Comparison of ENCODE assay signal across 8 mouse cellular contexts in the genomic region with DNA sequence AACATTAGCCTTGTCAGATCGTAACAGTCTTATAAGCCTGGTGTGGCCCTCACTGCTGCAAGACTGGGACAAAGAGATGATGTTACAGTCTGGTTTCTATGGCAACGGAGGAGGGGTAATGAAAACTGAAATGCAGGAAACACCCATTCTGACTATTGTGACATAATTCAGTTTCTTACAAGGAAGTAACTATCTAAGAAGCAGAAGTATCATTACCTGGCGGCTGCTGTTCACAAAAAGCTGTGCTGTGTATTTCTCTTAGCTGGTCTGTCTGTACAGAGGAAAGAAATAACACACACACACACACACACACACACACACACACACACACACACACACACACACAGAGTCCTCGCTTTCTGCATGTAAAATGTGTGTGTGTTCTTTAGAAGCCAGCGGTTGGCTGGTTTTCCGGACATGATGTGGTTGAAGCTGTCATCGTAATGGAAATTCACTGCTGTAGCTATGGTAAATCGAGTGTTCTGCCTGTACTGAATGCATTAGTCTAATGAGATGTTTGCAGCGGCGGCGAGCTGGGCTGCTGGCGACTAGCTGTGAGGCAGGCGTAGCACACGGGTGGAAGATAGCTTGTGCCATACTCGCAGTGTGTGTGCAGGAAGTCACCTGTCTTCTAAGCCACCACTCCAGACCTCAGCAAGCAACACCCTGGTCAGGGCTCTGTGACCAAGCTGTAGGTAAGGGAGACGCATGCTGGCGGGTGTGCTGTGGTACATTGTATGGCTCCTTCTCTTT. TPM values are rescaled to one million over a fixed set of nuclear protein-coding genes. Genes with fewer than 3 reads are reported as not detected.
DNase-seq lines count a peak whose midpoint lies in the region; ATAC-seq lines count a peak whose summit lies in the region.

A gene (plus strand): TSS at position 212 of the 753 bp plus-strand sequence.

- no peaks in the 10 kb centered on the region; the same call in 1 of the 2 replicates for H3K27me3 ChIP-seq in heart, embryonic 11.5 days (ENCODE audit: control insufficient read depth, insufficient read depth, low read length)
- H3K27me3 ChIP-seq in heart, embryonic 15.5 days: no peaks in the 10 kb centered on the region
- H3K27me3 ChIP-seq in megakaryocyte, embryonic 14.5 days (replicated peaks): peaks cover 4% of the 10 kb centered on the region

- H3K9ac ChIP-seq in heart, embryonic 11.5 days (ENCODE audit: low read depth, low read length): no peak within 1 kb of the TSS
- no peak within 1 kb of the TSS for H3K9ac ChIP-seq in heart, embryonic 15.5 days

- 53% methylated on average over 17 of the region's 17 CpGs for WGBS in heart, embryonic 11.5 days (ENCODE audit: insufficient replicate concordance)
- 56% methylated on average over 17 of the region's 17 CpGs for WGBS in heart, embryonic 15.5 days
- WGBS in large intestine, adult 2 months: 19% methylated on average over 17 of the region's 17 CpGs

- no peak within 1 kb of the TSS for H3K4me2 ChIP-seq in heart, embryonic 11.5 days
- H3K4me2 ChIP-seq in heart, embryonic 15.5 days: peak within 1 kb of the TSS; percentile 12; the same call in 1 of the 2 replicates

- H3K4me1 ChIP-seq in heart, embryonic 11.5 days (ENCODE audit: control insufficient read depth, insufficient read depth, low read length): peaks cover under 1% of the 10 kb centered on the region; the same call in 1 of the 2 replicates
- H3K4me1 ChIP-seq in heart, embryonic 15.5 days (replicated peaks): peaks cover 23% of the 10 kb centered on the region
- H3K4me1 ChIP-seq in megakaryocyte, embryonic 14.5 days: peaks cover 51% of the 10 kb centered on the region

- DNase-seq in heart, adult 11 months: peak; percentile 94
- peak; percentile 78 for DNase-seq in c-Kit-positive CD71-negative TER-119-negative erythroid progenitor cells, embryonic 14.5 days (ENCODE audit: low read depth)
- no peak for DNase-seq in large intestine, adult 2 months (ENCODE audit: low read depth, low spot score)
- peak; percentile 55 for DNase-seq in right cerebral cortex, postnatal 25 days
- no peak for DNase-seq in cerebellum, postnatal 10 days

- 0 out of 2 replicates have a peak, but pooled peaks cover 2% of the 10 kb centered on the region for H3K9me3 ChIP-seq in heart, embryonic 11.5 days (replicated peaks; ENCODE audit: control insufficient read depth, low read length)
- H3K9me3 ChIP-seq in heart, embryonic 15.5 days (replicated peaks): no peaks in the 10 kb centered on the region
- H3K9me3 ChIP-seq in megakaryocyte, embryonic 14.5 days: peaks cover 21% of the 10 kb centered on the region

- no peak for ATAC-seq in heart, embryonic 11.5 days (replicated peaks; ENCODE audit: insufficient number of reproducible peaks, low FRiP score, low TSS enrichment)
- ATAC-seq in heart, embryonic 15.5 days (replicated peaks; ENCODE audit: insufficient number of reproducible peaks, insufficient read depth, low FRiP score, low read depth): no peak; the same call in 1 of the 2 replicates

- H3K27ac ChIP-seq in heart, embryonic 11.5 days (ENCODE audit: low read depth, low read length): no peak within 1 kb of the TSS
- H3K27ac ChIP-seq in heart, embryonic 15.5 days: no peak within 1 kb of the TSS

- no peak within 1 kb of the TSS for H3K4me3 ChIP-seq in heart, embryonic 11.5 days (ENCODE audit: low read depth, low read length)
- H3K4me3 ChIP-seq in heart, embryonic 15.5 days: no peak within 1 kb of the TSS
- peak within 1 kb of the TSS; percentile 92 for H3K4me3 ChIP-seq in megakaryocyte, embryonic 14.5 days (replicated peaks)

- H3K36me3 ChIP-seq in heart, embryonic 11.5 days (ENCODE audit: control insufficient read depth, insufficient read depth, low read length): no peaks in the 10 kb centered on the region
- H3K36me3 ChIP-seq in heart, embryonic 15.5 days: no peaks in the 10 kb centered on the region
- H3K36me3 ChIP-seq in megakaryocyte, embryonic 14.5 days (replicated peaks; ENCODE audit: low read length): peaks cover 8% of the 10 kb centered on the region

RNA-seq across cellular contexts. Expression of the gene that starts here (rescaled TPM):
- polyA plus RNA-seq in heart, embryonic 11.5 days (2014; fragmentation: Nextera tagmentation; extraction: Ambion mirVana): 0.92 and 1.7 TPM in 2 replicates
- 0.66 and 1.6 TPM in 2 replicates for polyA plus RNA-seq in heart, embryonic 15.5 days (2015; fragmentation: Nextera tagmentation; extraction: Ambion mirVana)
- 11.3 and 19.0 TPM in 2 replicates for polyA plus RNA-seq in large intestine, adult 2 months (2012; rRNA removed)
- not detected in 2 replicates for polyA plus RNA-seq in megakaryocyte, embryonic 14.5 days (2012; ENCODE audit: insufficient read depth, low replicate concordance)

Comparison
In these comparisons a context has a peak if more than half of its experiments do, and no peak if none do; other contexts are left out.
1. DNase-seq: peak in heart, adult 11 months (single experiment), c-Kit-positive CD71-negative TER-119-negative erythroid progenitor cells, embryonic 14.5 days (single experiment) and right cerebral cortex, postnatal 25 days (single experiment); none in large intestine, adult 2 months (single experiment) and cerebellum, postnatal 10 days (0 of 2).